Mouse (Mus musculus): ENCODE results near the gene Yeats2.
A peak's percentile ranks its signal among the peaks of the same experiment; 100 is the strongest.
"Not testable (repeated sequence)": the region's sequence is repeated elsewhere in the genome, so short reads cannot be mapped to it uniquely, and the experiment has no call there.

The Yeats2 gene

DNA sequence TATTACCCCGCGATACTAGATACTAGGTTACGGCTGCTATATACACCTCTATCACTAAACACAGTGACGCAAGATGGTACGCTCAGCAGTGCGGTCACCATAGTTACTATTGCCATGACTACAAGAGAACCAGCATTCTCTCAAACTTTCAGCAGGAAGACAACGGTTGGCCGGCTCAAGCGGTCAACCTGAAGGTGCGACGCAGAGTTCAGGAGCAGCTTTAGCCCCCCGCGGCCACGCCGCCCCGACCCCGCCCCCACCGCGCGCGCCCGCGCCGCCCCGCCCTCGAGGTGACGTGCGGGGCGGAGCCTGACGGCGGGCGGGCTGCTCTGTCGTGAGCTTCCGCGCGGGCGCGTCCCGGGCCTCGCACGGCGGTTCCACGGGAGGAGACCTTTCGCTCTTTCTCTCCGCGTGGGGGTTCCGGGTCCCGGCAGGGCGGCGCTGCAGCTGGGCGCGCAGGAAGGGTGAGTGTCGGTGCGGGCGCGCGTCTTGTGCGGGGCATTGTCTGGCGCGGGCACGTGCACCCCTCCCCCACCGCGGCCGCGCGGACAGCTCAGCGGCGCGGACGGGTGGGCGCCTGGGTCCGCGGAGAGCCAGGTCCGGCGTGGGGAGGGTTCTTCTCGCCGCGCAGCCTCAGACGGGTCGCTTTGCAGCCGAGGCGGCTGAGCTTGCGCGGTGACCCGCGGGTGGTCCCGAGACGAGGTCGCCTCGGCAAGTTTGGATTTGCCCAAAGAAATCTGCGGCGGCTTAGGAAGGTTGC is at the start of gene Yeats2:
Yeats2 (plus strand) TSS at position 292 of the 760 bp plus-strand sequence.
- peak; percentile 59 for DNase-seq (ENCODE audit: low spot score)

DNA sequence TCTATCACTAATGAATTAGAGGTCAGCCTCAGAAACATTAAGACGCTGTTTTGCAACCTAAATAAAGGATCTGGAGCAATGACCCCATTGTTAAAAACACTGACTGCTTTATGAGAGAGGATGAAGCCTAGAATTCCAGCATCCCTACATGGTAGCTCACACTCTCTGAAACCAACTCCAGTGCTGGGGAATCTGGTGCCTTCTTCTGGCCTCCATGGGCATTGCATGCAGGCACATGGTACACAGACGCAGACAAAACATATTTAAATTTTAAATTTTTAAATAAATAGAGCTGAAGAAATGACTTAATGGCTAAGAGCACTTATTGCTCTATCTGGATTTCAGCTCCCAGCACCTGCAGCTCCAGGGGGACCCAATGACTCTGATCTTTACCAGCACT is 44.9 kb upstream of the Yeats2 start:
- DNase-seq (ENCODE audit: low spot score), result no peak

DNA sequence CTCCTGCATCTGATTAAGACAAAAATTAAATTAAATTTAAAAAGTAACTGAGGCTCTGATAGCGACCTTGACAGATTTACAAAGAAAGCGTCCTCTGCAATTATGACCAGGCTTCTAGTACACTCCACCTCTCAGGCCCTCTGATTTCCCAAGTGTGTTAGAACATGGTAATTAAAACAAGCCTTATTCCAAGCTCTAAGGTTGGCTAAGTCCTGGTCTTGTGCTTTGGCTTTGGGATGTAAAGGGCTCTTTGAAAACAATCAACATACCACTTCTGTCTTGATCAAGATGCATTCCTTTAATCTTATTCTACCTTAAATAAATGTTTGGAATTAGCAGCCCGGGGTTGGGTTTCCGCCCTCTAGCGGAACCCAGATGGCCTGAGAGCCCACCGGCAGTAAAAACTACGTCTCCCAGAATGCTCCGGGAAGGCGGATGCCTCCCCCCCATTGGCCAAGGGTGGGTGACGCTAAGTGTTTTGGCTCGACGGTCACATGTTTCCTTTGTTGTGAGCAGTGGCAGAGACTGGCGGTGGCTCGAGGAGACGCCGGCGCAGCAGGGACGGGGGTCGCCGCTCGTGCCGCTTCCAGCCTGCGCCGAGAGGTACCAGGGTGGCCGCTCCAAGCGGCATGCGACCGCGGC is 43.7 kb upstream of the Yeats2 start, which contains the start of gene Klhl24:
Klhl24 (plus strand) TSS at position 474 of the 642 bp plus-strand sequence.
- DNase-seq (ENCODE audit: low spot score), result peak; percentile 92

DNA sequence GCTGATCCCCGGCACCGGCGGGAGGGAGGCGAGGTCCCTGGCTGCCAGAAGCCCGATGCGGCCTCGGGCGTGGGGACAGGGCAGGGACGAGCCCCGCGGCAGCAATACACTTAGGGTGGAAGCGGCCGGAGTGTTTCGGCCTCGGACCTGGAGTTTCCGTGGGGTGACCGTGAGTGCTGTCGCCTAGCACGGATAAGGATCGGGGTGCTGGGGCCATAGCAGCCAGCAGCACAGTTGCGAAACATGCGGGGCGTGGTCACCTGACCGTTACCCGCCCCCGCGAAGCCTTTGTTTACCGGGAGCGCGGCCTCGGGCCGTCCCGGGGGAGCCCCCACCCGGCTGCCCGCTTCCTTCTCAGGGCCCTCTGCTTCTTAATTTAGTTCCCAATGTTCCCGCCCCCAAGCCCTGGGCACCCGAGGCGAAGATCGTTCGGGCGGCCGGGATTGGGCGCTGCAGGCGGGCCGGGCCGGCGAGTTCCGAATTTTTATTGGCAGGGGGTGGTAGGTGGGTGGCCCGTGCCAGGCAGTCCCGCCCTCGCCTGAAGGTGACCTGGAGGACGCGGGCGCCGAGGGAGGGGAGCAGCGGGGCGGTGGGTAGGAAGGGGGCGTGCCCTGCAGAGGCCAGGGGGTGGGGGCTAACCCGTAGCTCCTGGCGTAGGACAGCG is 43.0 kb upstream of the Yeats2 start:
- peak; percentile 94 for DNase-seq (ENCODE audit: low spot score)

DNA sequence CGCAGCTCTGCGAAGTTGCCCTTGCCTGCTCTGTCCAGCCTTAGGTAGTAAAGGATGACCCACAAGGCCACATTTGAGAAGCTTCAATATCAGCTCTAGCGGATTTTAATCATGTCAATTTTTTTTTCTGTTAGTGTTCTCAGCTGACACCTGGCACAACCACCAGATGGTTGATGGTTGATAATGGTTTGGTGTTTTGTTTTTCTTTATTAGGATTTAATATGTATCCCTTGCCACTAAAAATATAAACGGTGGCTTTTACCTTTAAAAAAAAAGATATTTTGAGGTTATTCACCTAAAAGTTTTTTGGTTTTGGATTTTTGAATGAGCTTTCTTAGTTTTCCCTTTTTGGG is 42.5 kb upstream of the Yeats2 start:
- DNase-seq (ENCODE audit: low spot score), result no peak

GRCm38 (mm10) chr16:20098866-20099629 is 41.8 kb upstream of the Yeats2 start:
- DNase-seq (ENCODE audit: low spot score), result no peak

DNA sequence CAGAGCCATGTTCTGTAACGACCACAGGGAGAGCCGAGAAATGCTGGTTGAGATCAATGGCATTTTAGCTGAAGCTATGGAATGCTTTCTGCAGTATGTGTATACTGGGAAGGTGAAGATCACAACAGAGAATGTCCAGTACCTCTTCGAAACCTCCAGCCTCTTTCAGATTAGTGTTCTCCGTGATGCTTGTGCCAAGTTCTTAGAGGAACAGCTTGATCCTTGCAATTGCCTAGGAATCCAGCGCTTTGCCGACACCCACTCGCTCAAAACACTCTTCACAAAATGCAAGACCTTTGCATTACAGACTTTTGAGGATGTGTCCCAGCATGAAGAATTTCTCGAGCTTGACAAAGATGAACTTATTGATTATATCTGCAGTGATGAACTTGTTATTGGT is 33.9 kb upstream of the Yeats2 start:
- DNase-seq (ENCODE audit: low spot score), result no peak

DNA sequence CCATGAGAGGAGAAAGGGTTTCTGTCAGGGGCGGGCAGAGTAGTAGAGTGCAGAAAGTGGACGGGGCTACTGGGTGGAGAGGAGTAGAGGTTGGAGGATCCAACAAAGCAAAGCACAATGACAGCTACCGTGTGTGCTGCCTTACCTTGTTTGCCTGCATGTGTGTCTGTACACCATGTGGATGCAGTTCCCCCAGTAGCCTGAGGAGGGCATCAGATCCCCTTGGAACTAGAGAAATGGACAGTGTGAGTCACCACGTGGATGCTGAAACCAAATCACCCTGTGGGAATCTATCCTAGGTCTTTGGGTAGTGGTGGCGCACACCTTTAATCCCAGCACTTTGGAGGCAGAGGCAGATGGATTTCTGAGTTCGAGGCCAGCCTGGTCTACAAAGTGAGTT is 31.9 kb upstream of the Yeats2 start:
- no peak for DNase-seq (ENCODE audit: low spot score)

- DNase-seq (ENCODE audit: low spot score), result no peak
Observed at GRCm38 (mm10) chr16:20112649-20113048, 28.2 kb upstream of the Yeats2 start.

- no peak for DNase-seq (ENCODE audit: low spot score)
Observed at GRCm38 (mm10) chr16:20116069-20116468, 24.8 kb upstream of the Yeats2 start.

DNA sequence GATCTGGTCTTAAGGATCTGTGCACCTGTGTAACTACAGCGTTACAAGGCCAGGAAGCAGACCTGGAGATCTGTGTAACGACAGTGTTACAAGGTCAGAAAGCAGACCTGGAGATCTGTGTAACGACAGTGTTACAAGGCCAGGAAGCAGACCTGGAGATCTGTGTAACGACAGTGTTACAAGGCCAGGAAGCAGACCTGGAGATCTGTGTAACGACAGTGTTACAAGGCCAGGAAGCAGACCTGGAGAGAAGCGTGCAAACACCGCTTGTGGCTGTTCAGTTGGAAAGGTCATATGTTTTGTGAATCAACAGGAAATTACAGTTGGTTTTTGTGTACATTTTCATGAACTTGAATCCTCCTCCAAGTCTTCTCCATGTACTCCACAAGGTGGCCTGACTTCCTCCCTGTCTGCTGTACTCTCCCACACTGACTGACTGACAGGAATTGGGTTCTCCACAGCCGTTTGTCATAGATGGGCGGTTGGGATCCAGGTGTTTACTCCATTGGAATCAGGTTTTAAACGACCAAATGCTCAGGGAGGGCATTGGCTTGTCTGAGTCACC is 14.5 kb upstream of the Yeats2 start:
- DNase-seq (ENCODE audit: low spot score), result not testable (repeated sequence)

- no peak for DNase-seq (ENCODE audit: low spot score)
Observed at GRCm38 (mm10) chr16:20130397-20130796, 10.5 kb upstream of the Yeats2 start.

- DNase-seq (ENCODE audit: low spot score), result no peak
Observed at GRCm38 (mm10) chr16:20144568-20144967, 3.7 kb downstream of the Yeats2 start.

DNA sequence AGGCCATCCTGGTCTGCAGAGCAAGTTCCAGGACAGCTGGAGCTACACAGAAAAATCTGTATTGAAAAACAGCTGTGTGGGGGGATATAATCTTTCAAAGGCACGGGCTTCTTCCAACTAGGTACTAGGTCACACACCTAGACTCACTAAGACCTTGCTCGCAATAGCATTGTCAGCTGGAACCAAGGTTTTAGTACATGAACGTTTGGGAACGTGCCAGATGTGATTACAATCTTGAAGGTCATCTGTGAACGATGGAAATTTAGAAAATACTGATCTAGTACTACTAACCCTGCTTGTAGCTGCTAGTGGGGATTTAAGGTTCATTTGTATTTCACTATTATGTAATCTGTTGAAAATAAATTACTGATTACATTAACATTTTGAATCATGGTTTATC is 11.1 kb downstream of the Yeats2 start:
- no peak for DNase-seq (ENCODE audit: low spot score)

- no peak for DNase-seq (ENCODE audit: low spot score)
Observed at GRCm38 (mm10) chr16:20153742-20154141, 12.9 kb downstream of the Yeats2 start.

DNA sequence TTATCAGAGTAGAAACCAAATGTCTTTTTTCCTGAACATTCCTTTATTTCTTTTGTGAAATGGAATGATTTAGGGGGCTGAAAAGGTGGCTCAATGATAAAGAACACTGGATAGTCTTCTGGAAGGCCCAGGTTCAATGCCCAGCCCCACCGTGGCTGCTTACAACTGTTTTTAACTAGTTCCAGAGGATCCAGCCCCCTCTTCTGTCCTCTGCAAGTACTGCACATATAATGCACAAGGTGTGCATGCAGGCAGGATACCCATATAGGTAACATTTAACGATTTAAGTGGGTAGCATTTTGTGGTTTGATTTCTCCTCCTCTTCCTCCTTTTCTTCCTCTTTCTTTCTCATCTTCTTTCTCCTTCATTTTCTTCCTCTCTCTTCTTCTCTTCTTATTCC is 19.3 kb downstream of the Yeats2 start:
- DNase-seq (ENCODE audit: low spot score), result no peak

GRCm38 (mm10) chr16:20169071-20169470 is 28.2 kb downstream of the Yeats2 start:
- no peak for DNase-seq (ENCODE audit: low spot score)

- DNase-seq (ENCODE audit: low spot score), result no peak
Observed at GRCm38 (mm10) chr16:20169471-20170106, 28.7 kb downstream of the Yeats2 start.

GRCm38 (mm10) chr16:20179406-20180175 is 38.7 kb downstream of the Yeats2 start:
- no peak for DNase-seq (ENCODE audit: low spot score)

GRCm38 (mm10) chr16:20185368-20185767 is 44.5 kb downstream of the Yeats2 start:
- DNase-seq (ENCODE audit: low spot score), result no peak

Data from ovary, adult 18-20 months (tissue).